Mouse (Mus musculus) forebrain, embryonic 10.5 days (tissue): ENCODE results near the gene Fam186b. TPM values are rescaled to one million over a fixed set of nuclear protein-coding genes. Genes with fewer than 3 reads are reported as not detected.
"Not testable (repeated sequence)": the region's sequence is repeated elsewhere in the genome, so short reads cannot be mapped to it uniquely, and the experiment has no call there.

Source experiments
- DNase-seq: peaks from one replicate; pipeline ENCODE4 v3.0.0-alpha.2; 2017; ENCODE audit warnings: low spot score; ENCODE audit errors: extremely low spot score
- H3K27ac ChIP-seq: fragments of 300-500 bp; sonication (generic); 2 replicates; pipeline ENCODE4 v1.5.1; 2016; ENCODE audit warnings: mild to moderate bottlenecking
- H3K27me3 ChIP-seq: fragments of 300-500 bp; sonication (generic); 2 replicates; pipeline ENCODE4 v1.6.1; 2016; ENCODE audit warnings: mild to moderate bottlenecking; ENCODE audit not compliant: poor library complexity, severe bottlenecking
- H3K36me3 ChIP-seq: fragments of 300-500 bp; sonication (generic); replicated peaks from 2 replicates; pipeline ENCODE4 v1.6.1; 2016; ENCODE audit warnings: mild to moderate bottlenecking, moderate library complexity
- H3K4me1 ChIP-seq: fragments of 300-500 bp; sonication (generic); 2 replicates; pipeline ENCODE4 v1.6.1; 2016
- H3K4me3 ChIP-seq: fragments of 300-500 bp; sonication (generic); 2 replicates; pipeline ENCODE4 v1.5.1; 2016; ENCODE audit warnings: mild to moderate bottlenecking, moderate library complexity
- H3K9me3 ChIP-seq: fragments of 300-500 bp; sonication (generic); 2 replicates; pipeline ENCODE4 v1.6.1; 2016; ENCODE audit warnings: mild to moderate bottlenecking, moderate library complexity
- WGBS: fragments of 180-500 bp; shearing (Covaris S2); methylation state at CpG from one replicate; pipeline ENCODE4 v1.1.7; 2016; 5-methylcytosine and 5-hydroxymethylcytosine counted together
- polyA plus RNA-seq: library from polyadenylated mRNA; unstranded; fragments of >200 nt; fragmentation: Nextera tagmentation; extraction: Ambion mirVana; gene quantifications from 2 replicates; pipeline ENCODE4 v1.2.1, GENCODE M21; 2016

The Fam186b gene
- polyA plus RNA-seq, 1 experiment from 2014 or later: 0.17 TPM

DNA sequence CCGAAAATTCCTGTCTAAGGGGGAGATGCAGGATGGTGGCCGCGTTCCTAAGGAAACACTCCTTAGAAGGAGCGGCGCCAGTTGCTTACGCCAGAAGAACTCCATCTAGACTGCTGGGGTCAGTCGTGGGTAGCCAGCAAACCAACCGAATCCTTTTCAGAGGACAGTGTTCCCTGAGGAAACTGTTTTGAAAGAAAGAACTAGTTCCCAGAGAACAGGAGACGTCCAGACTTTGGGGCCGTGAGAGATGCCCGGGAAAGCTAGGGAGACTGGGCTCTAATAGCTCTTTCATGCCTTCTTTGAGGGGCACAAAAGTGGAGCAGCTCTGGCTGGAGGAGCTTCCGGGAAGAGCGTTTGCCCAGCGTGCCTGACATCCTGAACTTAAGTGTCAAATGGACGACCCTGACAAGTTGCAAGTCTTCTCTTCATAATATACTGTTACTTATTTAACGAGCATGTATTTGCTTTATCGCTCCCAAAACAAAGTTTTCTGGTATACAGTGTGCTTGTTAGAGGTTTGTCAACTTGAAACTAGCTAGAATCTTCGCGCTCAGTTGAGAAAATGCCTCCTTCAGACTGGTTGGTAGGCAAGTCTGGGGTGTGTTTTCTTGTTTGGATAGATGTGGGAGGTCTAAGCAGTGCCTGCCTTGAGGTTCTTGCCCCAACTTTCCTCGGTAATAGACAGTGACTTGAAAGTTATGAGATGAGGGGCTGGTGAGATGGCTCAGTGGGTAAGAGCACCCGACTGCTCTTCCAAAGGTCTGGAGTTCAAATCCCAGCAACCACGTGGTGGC is 43.1 kb downstream of the Fam186b start:
- no peak for DNase-seq
- Histone ChIP-seq H3K36me3 (peaks cover 27% of the 10 kb centered on the region), H3K4me1 (peaks cover 22% of the 10 kb centered on the region), H3K9me3 (no peaks in the 10 kb centered on the region), H3K27me3 (no peaks in the 10 kb centered on the region), H3K4me3 (peak overlapping the region; percentile 76), H3K27ac (peak overlapping the region; percentile 97)
- 7% methylated on average over 22 of the region's 22 CpGs for WGBS

- H3K27ac ChIP-seq: peak within 1 kb of the TSS; percentile 97
- peaks cover 22% of the 10 kb centered on the region for H3K4me1 ChIP-seq
- peak within 1 kb of the TSS; percentile 76 for H3K4me3 ChIP-seq
- WGBS: under 1% methylated on average over 52 of the region's 52 CpGs
- peaks cover 34% of the 10 kb centered on the region for H3K36me3 ChIP-seq
- no peaks in the 10 kb centered on the region for H3K27me3 ChIP-seq
- DNase-seq: peak; percentile 95
- no peaks in the 10 kb centered on the region for H3K9me3 ChIP-seq
Measured at GRCm38 (mm10) chr15:99251626-99252380, 43.9 kb downstream of the Fam186b start, which contains the start of gene Mcrs1. TSS of gene Mcrs1 (minus strand) at chr15:99251961.

GRCm38 (mm10) chr15:99251111-99251510 is 44.6 kb downstream of the Fam186b start:
- Histone ChIP-seq H3K4me3 (peak overlapping the region; percentile 76), H3K27ac (peak overlapping the region; percentile 79), H3K4me1 (peaks cover 22% of the 10 kb centered on the region), H3K36me3 (peaks cover 41% of the 10 kb centered on the region)
- not testable (repeated sequence) for H3K27me3 ChIP-seq, DNase-seq, H3K9me3 ChIP-seq
- WGBS: 1% methylated on average over 15 of the region's 15 CpGs

- Histone ChIP-seq H3K36me3 (peaks cover 53% of the 10 kb centered on the region), H3K27ac (no peak overlapping the region), H3K9me3 (no peaks in the 10 kb centered on the region), H3K4me3 (no peak overlapping the region), H3K27me3 (no peaks in the 10 kb centered on the region), H3K4me1 (peaks cover 22% of the 10 kb centered on the region)
- DNase-seq: no peak
- 96% methylated on average over 11 of the region's 11 CpGs for WGBS
Measured at GRCm38 (mm10) chr15:99249938-99250337, 45.8 kb downstream of the Fam186b start.

DNA sequence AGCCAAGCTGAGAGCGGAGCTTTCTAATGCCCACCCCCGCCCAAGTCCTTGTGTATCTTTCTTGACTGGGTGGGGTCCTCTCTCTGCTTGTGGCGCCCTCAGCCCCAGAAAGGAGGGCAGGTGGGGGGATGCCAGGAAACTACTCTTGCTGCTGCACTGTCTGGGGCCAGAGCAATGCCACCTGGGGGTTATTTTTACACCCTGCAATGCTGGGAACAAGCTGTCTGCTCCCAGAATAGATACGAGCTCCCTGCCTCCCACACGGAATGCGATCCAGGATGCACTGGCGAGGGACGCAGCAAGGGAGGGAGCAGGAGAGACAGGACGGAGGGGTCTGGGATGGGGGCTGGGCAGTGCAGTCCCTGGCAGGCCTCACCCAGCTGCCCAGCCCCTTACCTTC is 46.7 kb downstream of the Fam186b start:
- H3K36me3 ChIP-seq: peaks cover 63% of the 10 kb centered on the region
- 87% methylated on average over 9 of the region's 9 CpGs for WGBS
- DNase-seq: no peak

DNA sequence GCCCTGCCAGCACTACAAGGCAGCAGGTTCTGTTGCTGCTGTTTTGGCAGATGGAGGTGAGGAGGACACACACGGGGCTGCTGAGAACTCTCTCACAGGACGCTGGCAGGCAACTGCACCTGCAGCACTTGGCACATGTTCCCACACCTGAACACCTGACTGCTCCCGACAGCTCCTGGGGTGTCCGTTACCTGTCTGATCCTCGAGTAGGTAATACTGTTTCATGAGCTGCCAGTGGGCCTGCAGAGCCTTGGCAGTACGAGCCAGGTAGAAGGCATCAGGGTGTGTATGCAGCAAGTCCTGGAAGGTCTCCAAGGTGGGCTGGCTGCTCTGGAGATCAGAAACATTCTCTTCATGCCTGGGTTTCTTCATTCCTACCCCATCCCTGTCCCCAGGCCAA is 49.0 kb downstream of the Fam186b start:
- not testable (repeated sequence) for H3K27me3 ChIP-seq, H3K27ac ChIP-seq, H3K9me3 ChIP-seq, H3K4me3 ChIP-seq, DNase-seq
- peaks cover 11% of the 10 kb centered on the region for H3K4me1 ChIP-seq
- 93% methylated on average over 6 of the region's 6 CpGs for WGBS
- peaks cover 85% of the 10 kb centered on the region for H3K36me3 ChIP-seq

More for the DNA sequence above, 46.7 kb downstream of the Fam186b start:
- Histone ChIP-seq H3K9me3 (no peaks in the 10 kb centered on the region), H3K4me1 (peaks cover 22% of the 10 kb centered on the region), H3K27me3 (no peaks in the 10 kb centered on the region), H3K4me3 (no peak overlapping the region), H3K27ac (no peak overlapping the region)

DNA sequence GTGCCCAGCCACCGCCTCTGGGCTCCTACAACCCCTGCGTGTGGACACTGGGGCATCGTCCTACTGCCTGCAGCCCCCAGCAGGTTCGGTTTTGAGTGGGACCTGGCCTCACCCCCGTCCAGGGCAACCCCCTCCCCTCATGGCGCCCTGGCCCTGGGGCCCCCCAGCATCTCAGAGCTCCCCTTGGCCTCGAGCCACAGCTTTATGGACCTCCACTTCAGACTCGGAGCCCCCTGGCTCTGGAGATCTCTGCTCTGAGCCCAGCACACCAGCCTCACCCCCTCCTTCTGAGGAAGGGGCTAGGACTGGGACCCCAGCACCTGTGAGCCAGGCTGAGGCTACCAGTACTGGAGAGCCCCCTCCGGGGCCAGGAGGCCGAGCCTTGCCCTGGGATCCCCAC is 53.6 kb downstream of the Fam186b start:
- H3K4me1 ChIP-seq: peaks cover 8% of the 10 kb centered on the region; the same call in 1 of the 2 replicates
- 94% methylated on average over 10 of the region's 10 CpGs for WGBS
- H3K9me3 ChIP-seq: no peaks in the 10 kb centered on the region
- no peak overlapping the region for H3K4me3 ChIP-seq
- H3K27me3 ChIP-seq: no peaks in the 10 kb centered on the region
- peaks cover 71% of the 10 kb centered on the region for H3K36me3 ChIP-seq
- no peak overlapping the region for H3K27ac ChIP-seq
- DNase-seq: no peak

- DNase-seq: no peak
- 85% methylated on average over 4 of the region's 4 CpGs for WGBS
Measured at GRCm38 (mm10) chr15:99241249-99241648, 54.4 kb downstream of the Fam186b start.

DNA sequence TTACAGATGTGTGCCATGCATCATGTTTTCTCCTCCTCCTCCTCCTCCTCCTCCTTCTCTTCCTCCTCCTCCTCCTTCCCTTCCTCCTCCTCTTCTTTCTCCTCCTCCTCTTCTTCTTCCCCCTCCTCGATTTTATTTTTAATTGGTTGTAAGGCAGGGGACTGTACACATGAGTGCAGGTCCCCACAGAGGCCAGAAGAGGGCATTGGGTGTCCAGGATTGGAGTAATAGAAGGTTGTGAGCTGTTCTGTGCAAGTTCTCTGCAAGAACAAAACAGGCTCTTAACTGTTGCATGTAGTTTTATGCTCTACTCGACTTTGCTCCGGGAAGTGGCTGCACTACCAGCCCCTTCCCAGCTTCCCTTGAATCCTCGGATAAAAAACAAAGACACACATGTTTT is 55.6 kb downstream of the Fam186b start:
- DNase-seq: no peak
- Histone ChIP-seq H3K36me3 (peaks cover 52% of the 10 kb centered on the region), H3K27me3 (no peaks in the 10 kb centered on the region), H3K27ac (no peak overlapping the region), H3K4me3 (no peak overlapping the region), H3K9me3 (no peaks in the 10 kb centered on the region), H3K4me1 (peaks cover 8% of the 10 kb centered on the region; the same call in 1 of the 2 replicates)
- 82% methylated on average over 4 of the region's 4 CpGs for WGBS

More at GRCm38 (mm10) chr15:99241249-99241648, 54.4 kb downstream of the Fam186b start:
- no peaks in the 10 kb centered on the region for H3K27me3 ChIP-seq
- no peaks in the 10 kb centered on the region for H3K9me3 ChIP-seq
- no peak overlapping the region for H3K4me3 ChIP-seq
- H3K4me1 ChIP-seq: peaks cover 8% of the 10 kb centered on the region; the same call in 1 of the 2 replicates
- peaks cover 63% of the 10 kb centered on the region for H3K36me3 ChIP-seq
- no peak overlapping the region for H3K27ac ChIP-seq

GRCm38 (mm10) chr15:99238006-99238405 is 57.7 kb downstream of the Fam186b start:
- H3K4me1 ChIP-seq: peaks cover 22% of the 10 kb centered on the region
- WGBS: 63% methylated on average over 11 of the region's 11 CpGs
- H3K27me3 ChIP-seq: peaks cover 18% of the 10 kb centered on the region
- H3K9me3 ChIP-seq: no peaks in the 10 kb centered on the region
- H3K36me3 ChIP-seq: peaks cover 30% of the 10 kb centered on the region
- peak overlapping the region; percentile 31; the same call in 1 of the 2 replicates for H3K27ac ChIP-seq
- H3K4me3 ChIP-seq: no peak overlapping the region
- DNase-seq: no peak

DNA sequence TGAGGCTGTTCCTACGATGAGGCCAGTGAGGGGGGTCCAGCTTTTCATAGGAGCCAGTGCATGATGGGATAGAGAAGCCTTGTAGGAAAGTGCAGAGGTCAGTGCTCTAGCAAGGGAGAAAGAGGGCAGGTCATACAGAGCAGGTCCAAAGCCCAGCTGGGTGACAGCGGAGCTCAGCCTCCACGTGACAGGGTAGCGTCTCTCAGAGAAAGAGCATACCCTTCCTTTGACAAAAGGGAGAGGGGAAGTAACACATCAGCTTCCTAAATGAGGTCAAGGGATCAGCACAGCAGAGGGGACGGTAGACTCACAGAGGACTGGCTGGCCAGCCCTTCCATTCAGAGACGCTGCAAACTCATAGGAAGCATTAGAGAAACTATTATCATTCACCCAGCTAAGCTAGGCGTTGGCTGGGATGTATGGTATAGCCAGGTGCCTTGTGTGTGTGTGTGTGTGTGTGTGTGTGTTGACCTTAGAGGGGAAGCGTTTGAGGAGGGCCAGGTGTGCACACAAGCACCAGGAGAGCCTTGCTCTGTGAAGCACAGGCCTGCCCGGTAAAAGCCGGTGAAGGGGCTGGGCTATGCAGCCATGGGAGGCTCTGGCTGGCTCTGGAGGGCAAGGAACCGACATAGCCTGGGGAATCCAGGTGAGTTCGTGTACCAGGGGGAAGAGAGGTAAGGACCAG is 61.2 kb downstream of the Fam186b start:
- WGBS: 68% methylated on average over 12 of the region's 12 CpGs
- Histone ChIP-seq H3K27ac (no peak overlapping the region), H3K4me3 (no peak overlapping the region), H3K27me3 (peaks cover 54% of the 10 kb centered on the region), H3K9me3 (no peaks in the 10 kb centered on the region), H3K36me3 (no peaks in the 10 kb centered on the region), H3K4me1 (peaks cover 24% of the 10 kb centered on the region)
- no peak for DNase-seq

DNA sequence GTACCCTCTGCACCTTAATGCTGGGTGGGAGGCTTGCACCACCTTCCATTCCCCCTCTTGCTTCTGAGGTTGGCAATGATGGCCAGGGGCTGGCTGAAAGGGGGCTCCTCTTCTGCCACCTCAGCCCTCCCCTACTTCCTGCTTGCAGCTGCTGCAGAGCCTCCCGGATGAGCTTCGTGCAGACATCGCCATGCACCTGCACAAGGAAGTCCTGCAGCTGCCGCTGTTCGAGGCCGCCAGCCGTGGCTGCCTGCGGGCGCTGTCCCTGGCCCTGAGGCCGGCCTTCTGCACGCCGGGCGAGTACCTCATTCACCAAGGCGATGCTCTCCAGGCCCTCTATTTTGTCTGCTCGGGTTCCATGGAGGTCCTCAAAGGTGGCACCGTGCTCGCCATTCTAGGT is 62.0 kb downstream of the Fam186b start:
- H3K27ac ChIP-seq: peak overlapping the region; percentile 21; the same call in 1 of the 2 replicates
- H3K27me3 ChIP-seq: peaks cover 61% of the 10 kb centered on the region
- 74% methylated on average over 17 of the region's 17 CpGs for WGBS
- DNase-seq: no peak
- H3K4me3 ChIP-seq: no peak overlapping the region
- no peaks in the 10 kb centered on the region for H3K36me3 ChIP-seq
- H3K9me3 ChIP-seq: no peaks in the 10 kb centered on the region
- H3K4me1 ChIP-seq: peaks cover 27% of the 10 kb centered on the region
